Mouse (Mus musculus): ENCODE measurements around the gene Bbip1. TPM values are rescaled to one million over a fixed set of nuclear protein-coding genes. Genes with fewer than 3 reads are reported as not detected.
"Not testable (repeated sequence)": the region's sequence is repeated elsewhere in the genome, so short reads cannot be mapped to it uniquely, and the experiment has no call there.

Bbip1 gene
- polyA plus RNA-seq, 1 experiment = 5.1 TPM

DNA sequence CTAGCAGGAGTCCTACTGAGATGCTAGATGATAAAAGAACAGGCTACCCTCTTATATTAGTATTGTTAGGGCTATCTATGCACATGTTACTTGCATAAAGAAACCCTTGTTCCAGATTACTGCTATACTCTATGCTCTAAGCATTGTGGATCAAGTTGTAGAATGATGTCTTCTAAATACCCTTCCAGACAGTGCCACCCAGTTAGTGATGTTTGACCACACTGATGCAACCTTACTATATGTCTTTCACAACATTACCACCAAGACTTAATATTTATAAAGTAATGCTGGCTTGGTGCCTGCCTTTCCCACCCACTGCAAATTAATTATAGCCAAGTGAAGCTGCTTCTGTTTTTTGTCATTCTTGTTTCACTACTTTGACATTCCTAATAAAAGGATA is 11.4 kb downstream of the Bbip1 start:
- TF ChIP-seq GATA1 (IDR thresholded peaks at IDR 0.05; ENCODE audit: borderline replicate concordance, low read length) (no peak), FLI1 (IDR thresholded peaks at IDR 0.05; ENCODE audit: low read length) (no peak)
- Histone ChIP-seq H3K27me3 (replicated peaks) (no peaks in the 10 kb centered on the region), H3K36me3 (replicated peaks; ENCODE audit: low read length) (peaks cover 80% of the 10 kb centered on the region), H3K4me3 (replicated peaks) (no peak overlapping the region), H3K9me3 (no peaks in the 10 kb centered on the region), H3K4me1 (peaks cover 17% of the 10 kb centered on the region)

DNA sequence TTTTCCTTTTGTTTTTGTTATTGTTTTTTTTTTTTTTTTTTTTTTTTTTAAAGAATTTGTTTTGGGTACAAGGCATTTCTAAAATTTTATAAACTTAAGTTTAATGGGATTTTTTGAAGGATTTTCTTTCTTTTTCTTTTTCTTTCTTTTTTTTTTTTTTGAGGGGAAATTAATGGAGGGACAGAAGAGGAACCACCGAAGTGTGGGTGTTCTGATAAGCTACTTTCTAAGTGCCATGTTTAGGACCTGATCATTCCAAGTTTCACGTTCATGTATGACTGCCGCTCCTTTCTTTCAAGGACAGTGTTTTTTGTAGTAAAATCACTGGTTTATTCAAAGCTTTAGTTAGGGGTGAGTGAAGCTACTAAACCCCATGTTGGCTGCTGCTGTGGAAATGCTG is 15.2 kb downstream of the Bbip1 start:
- H3K36me3 ChIP-seq (replicated peaks; ENCODE audit: low read length) = peaks cover 89% of the 10 kb centered on the region
- no peak overlapping the region for H3K4me3 ChIP-seq (replicated peaks)
- TF ChIP-seq FLI1 (IDR thresholded peaks at IDR 0.05; ENCODE audit: low read length) (no peak), GATA1 (IDR thresholded peaks at IDR 0.05; ENCODE audit: borderline replicate concordance, low read length) (no peak)
- H3K4me1 ChIP-seq = peaks cover 16% of the 10 kb centered on the region
- no peaks in the 10 kb centered on the region for H3K27me3 ChIP-seq (replicated peaks)
- H3K9me3 ChIP-seq = no peaks in the 10 kb centered on the region

DNA sequence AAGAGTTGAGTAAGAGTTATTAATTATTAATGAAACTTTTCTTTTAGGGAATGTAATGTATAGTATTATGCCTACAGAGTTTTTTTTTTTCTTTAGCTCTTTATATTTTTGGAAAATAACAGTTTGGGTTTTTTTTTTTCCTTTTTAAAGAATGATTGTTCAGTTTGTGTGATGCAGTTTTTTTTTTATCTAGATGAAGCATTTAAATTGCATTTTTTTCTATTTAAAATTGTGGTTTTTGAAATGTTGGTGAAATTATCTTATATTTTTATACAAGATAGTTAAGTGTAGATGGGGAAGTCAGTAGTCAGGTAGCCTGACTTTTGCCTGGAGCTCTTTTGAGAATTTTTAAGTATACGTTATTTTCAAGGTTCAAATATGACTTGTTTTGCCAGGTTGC is 17.7 kb downstream of the Bbip1 start:
- H3K27me3 ChIP-seq (replicated peaks) = no peaks in the 10 kb centered on the region
- H3K9me3 ChIP-seq = no peaks in the 10 kb centered on the region
- peaks cover 4% of the 10 kb centered on the region; the same call in 1 of the 2 replicates for H3K4me1 ChIP-seq
- no peak for TF ChIP-seq GATA1 (IDR thresholded peaks at IDR 0.05; ENCODE audit: borderline replicate concordance, low read length)
- no peak for TF ChIP-seq FLI1 (IDR thresholded peaks at IDR 0.05; ENCODE audit: low read length)
- H3K4me3 ChIP-seq (replicated peaks) = no peak overlapping the region
- peaks cover 89% of the 10 kb centered on the region for H3K36me3 ChIP-seq (replicated peaks; ENCODE audit: low read length)

DNA sequence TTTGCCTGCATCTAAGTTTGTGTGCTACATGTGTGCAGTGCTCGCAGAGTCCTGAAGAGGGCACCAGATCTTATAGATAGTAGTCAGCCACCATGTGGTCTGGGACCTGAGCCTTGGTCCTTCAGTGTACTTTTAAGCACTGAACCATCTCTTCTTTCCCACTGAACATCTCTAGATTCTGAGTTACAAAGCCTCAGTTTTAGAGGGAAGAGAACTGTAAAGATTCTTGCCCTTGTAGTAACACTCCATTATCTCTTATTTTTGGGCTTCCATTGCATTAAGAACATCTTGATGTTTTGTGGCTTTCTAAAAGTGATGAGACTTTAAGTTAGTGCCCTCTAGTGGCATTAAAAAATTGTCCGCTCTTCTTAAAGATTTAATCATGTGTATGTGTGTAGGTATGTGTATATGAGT is 19.1 kb downstream of the Bbip1 start:
- no peaks in the 10 kb centered on the region for H3K9me3 ChIP-seq
- TF ChIP-seq GATA1 (IDR thresholded peaks at IDR 0.05; ENCODE audit: borderline replicate concordance, low read length) = no peak
- TF ChIP-seq FLI1 (IDR thresholded peaks at IDR 0.05; ENCODE audit: low read length) = no peak
- H3K4me3 ChIP-seq (replicated peaks) = no peak overlapping the region
- H3K4me1 ChIP-seq = peaks cover 6% of the 10 kb centered on the region; the same call in 1 of the 2 replicates
- H3K36me3 ChIP-seq (replicated peaks; ENCODE audit: low read length) = peaks cover 88% of the 10 kb centered on the region
- H3K27me3 ChIP-seq (replicated peaks) = no peaks in the 10 kb centered on the region

DNA sequence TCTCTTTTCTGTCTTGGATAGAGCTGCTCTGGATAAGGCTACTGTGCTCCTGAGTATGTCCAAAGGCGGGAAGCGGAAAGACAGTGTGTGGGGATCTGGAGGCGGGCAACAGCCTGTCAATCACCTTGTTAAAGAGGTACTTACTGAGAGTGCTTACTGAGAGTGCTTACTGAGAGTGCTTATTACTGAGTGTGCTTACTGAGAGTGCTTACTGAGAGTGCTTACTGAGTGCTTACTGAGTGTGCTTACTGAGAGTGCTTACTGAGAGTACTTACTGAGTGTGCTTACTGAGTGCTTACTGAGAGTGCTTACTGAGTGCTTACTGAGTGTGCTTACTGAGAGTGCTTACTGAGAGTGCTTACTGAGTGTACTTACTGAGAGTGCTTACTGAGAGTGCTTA is 22.4 kb downstream of the Bbip1 start:
- not testable (repeated sequence) for H3K9me3 ChIP-seq; H3K4me1 ChIP-seq; H3K27me3 ChIP-seq (replicated peaks); H3K4me3 ChIP-seq (replicated peaks)
- peaks cover 86% of the 10 kb centered on the region for H3K36me3 ChIP-seq (replicated peaks; ENCODE audit: low read length)

DNA sequence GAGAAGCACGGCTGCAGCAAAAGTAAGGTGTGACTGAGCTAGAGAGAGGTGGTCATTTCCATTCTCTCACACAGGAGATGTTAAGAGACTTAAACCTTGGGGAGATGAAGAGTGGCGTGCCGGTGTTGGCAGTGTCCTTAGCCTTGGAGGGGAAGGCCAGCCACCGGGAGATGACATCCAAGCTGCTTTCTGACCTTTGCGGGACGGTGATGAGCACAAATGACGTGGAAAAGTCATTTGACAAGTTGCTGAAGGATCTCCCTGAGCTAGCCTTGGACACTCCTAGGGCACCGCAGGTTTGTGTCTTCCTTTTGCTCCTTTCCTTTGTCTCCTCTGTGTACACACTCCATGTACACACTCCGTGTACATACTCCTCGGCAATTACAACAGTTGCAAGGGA is 24.9 kb downstream of the Bbip1 start:
- TF ChIP-seq GATA1 (IDR thresholded peaks at IDR 0.05; ENCODE audit: borderline replicate concordance, low read length) (no peak), FLI1 (IDR thresholded peaks at IDR 0.05; ENCODE audit: low read length) (no peak)
- no peaks in the 10 kb centered on the region for H3K27me3 ChIP-seq (replicated peaks)
- peaks cover 20% of the 10 kb centered on the region for H3K4me1 ChIP-seq
- H3K4me3 ChIP-seq (replicated peaks) = no peak overlapping the region
- peaks cover 89% of the 10 kb centered on the region for H3K36me3 ChIP-seq (replicated peaks; ENCODE audit: low read length)
- no peaks in the 10 kb centered on the region for H3K9me3 ChIP-seq

DNA sequence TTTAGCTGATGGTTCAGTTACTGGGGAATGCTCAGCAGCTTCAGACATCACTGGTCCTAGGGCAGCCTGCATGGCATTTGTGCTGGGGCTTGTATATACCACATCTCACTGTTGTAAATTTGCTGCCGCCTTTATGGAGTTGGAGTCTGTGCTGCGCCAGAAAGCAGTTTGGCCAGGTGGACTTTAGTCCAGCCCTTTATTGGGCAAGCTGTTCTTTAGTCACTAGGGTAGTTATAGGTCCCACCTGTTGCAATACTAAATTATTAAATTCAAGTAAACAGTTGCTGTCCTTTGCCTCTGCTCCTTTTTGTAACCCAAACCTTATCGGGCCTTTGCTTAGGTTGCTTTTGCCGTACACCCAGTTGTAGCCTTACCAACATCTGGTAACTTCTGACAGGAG is 29.5 kb downstream of the Bbip1 start:
- no peaks in the 10 kb centered on the region for H3K27me3 ChIP-seq (replicated peaks)
- peaks cover 30% of the 10 kb centered on the region for H3K4me1 ChIP-seq
- H3K36me3 ChIP-seq (replicated peaks; ENCODE audit: low read length) = peaks cover 92% of the 10 kb centered on the region
- H3K9me3 ChIP-seq = no peaks in the 10 kb centered on the region
- no peak for TF ChIP-seq FLI1 (IDR thresholded peaks at IDR 0.05; ENCODE audit: low read length)
- no peak for TF ChIP-seq GATA1 (IDR thresholded peaks at IDR 0.05; ENCODE audit: borderline replicate concordance, low read length)
- H3K4me3 ChIP-seq (replicated peaks) = no peak overlapping the region

DNA sequence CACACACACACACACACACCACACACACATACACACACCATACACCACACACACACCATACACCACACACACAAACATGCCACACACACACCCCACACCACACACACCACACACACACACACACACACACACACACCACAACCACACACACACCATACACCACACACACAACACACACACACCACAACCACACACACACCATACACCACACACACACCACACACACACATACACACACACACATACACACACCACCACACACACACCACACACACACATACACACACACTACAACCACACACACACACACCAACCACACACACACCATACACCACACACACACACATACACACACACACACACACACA is 37.7 kb downstream of the Bbip1 start:
- peak overlapping the region; percentile 76 for H3K4me3 ChIP-seq (replicated peaks)
- H3K27me3 ChIP-seq (replicated peaks) = not testable (repeated sequence)

DNA sequence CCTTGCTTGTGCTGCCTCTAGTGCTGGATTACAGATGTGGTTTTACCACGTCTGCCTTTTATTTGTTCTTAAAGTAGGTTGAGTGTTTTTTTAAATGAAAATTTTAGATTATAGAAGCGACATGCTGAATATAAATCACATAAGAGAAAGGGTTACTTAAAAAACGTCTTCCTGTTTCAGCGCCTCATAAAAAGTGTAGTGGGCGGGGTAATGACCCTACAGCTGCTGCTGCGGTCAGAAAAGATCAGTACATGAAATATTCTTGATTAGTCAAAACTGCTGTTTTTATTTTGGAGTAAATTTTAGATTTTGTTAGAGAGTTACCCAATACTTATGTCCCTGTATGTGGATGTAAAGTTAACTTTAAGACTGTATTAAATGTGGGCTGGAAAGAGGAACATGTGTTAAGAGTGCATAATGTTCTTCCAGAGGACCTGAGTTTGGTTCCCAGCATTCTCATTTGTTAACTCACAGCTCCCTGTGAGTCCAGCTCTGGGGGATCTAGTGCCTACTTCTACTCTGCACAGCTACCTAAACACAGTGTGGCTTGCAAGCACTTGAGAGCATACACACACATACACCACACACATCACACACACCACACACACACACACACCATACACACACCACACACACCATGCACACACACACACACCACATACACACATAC is 38.3 kb downstream of the Bbip1 start:
- Histone ChIP-seq H3K27me3 (replicated peaks) (no peaks in the 10 kb centered on the region), H3K4me1 (peaks cover 54% of the 10 kb centered on the region), H3K9me3 (no peaks in the 10 kb centered on the region), H3K36me3 (replicated peaks; ENCODE audit: low read length) (peaks cover 22% of the 10 kb centered on the region), H3K4me3 (replicated peaks) (peak overlapping the region; percentile 99)
- TF ChIP-seq GATA1 (IDR thresholded peaks at IDR 0.05; ENCODE audit: borderline replicate concordance, low read length) (no peak), FLI1 (IDR thresholded peaks at IDR 0.05; ENCODE audit: low read length) (no peak)

More for the DNA sequence above, 37.7 kb downstream of the Bbip1 start:
- peaks cover 26% of the 10 kb centered on the region for H3K36me3 ChIP-seq (replicated peaks; ENCODE audit: low read length)
- not testable (repeated sequence) for H3K9me3 ChIP-seq
- H3K4me1 ChIP-seq = peaks cover 53% of the 10 kb centered on the region

DNA sequence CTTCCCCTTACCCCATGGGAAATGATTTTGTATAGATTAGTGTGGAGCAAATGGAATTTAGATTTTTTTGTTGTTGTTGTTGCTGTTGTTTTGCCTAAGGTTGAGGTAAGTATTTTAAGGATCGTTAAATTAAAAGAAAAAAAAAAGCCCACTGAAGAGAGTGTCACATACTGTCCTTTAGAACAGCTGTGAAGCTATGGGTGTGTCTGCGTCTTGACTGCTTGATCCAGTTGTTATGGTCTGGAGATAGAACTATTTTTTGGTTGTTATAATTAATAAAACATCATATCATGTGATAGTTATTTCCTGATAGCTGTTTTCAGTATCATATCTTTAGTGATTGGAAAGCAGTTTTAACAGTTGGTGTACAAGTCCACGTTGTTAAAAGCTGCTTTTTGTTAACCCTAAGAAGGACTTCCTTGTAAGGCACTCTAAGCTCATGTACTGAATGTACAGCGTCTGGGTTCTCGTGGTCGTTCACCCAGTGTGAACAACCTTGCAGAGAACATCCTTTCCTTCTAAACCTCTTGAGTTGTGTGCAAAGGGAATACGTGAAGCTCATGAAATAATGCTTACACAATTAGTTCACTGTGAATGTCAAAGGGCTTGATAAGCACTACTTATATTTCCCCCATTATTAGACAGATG is 39.5 kb downstream of the Bbip1 start:
- Histone ChIP-seq H3K27me3 (replicated peaks) (no peaks in the 10 kb centered on the region), H3K9me3 (no peaks in the 10 kb centered on the region), H3K4me1 (peaks cover 54% of the 10 kb centered on the region), H3K4me3 (replicated peaks) (peak overlapping the region; percentile 99), H3K36me3 (replicated peaks; ENCODE audit: low read length) (peaks cover 10% of the 10 kb centered on the region)
- TF ChIP-seq GATA1 (IDR thresholded peaks at IDR 0.05; ENCODE audit: borderline replicate concordance, low read length) = no peak
- TF ChIP-seq FLI1 (IDR thresholded peaks at IDR 0.05; ENCODE audit: low read length) = no peak
